Mouse (Mus musculus) kidney, postnatal 0 days (tissue): Measurements from ENCODE around the gene Hamp. TPM values are rescaled to one million over a fixed set of nuclear protein-coding genes. Genes with fewer than 3 reads are reported as not detected.
A peak's percentile ranks its signal among the peaks of the same experiment; 100 is the strongest.

Source experiments
- ATAC-seq: fragments of 200-750 bp; cut with Nextera tagmentation; replicated peaks from 2 replicates; pipeline ENCODE4 v1.8.0; 2017; ENCODE audit warnings: low read depth, moderate number of reproducible peaks, moderate TSS enrichment, moderate library complexity; ENCODE audit not compliant: low FRiP score
- DNase-seq: peaks from one replicate; pipeline ENCODE4 v3.0.0-alpha.2; 2016; ENCODE audit warnings: low spot score
- H3K27ac ChIP-seq: fragments of 300-500 bp; sonication (generic); 2 replicates; pipeline ENCODE4 v1.5.1; 2014; ENCODE audit warnings: mild to moderate bottlenecking
- H3K27me3 ChIP-seq: fragments of 300-500 bp; sonication (generic); 2 replicates; pipeline ENCODE4 v1.6.1; 2014; ENCODE audit warnings: low read length, mixed read lengths; ENCODE audit not compliant: insufficient read depth
- H3K36me3 ChIP-seq: fragments of 300-500 bp; sonication (generic); 2 replicates; pipeline ENCODE4 v1.6.1; 2014; ENCODE audit warnings: low read length, mixed read lengths; ENCODE audit not compliant: insufficient read depth
- H3K4me1 ChIP-seq: fragments of 300-500 bp; sonication (generic); replicated peaks from 2 replicates; pipeline ENCODE4 v1.6.1; 2014; ENCODE audit warnings: antibody characterized with exemption, low read length, mixed read lengths; ENCODE audit not compliant: insufficient read depth
- H3K4me2 ChIP-seq: fragments of 300-500 bp; sonication (generic); 2 replicates; pipeline ENCODE4 v1.6.1; 2014; ENCODE audit warnings: mild to moderate bottlenecking, low read length, moderate library complexity, mixed read lengths
- H3K4me3 ChIP-seq: fragments of 300-500 bp; sonication (generic); replicated peaks from 2 replicates; pipeline ENCODE4 v1.5.1; 2014; ENCODE audit warnings: low read depth, low read length
- H3K9ac ChIP-seq: fragments of 300-500 bp; sonication (generic); 2 replicates; pipeline ENCODE4 v1.6.1; 2014; ENCODE audit warnings: low read depth, low read length
- H3K9me3 ChIP-seq: fragments of 300-500 bp; sonication (generic); replicated peaks from 2 replicates; pipeline ENCODE4 v1.6.1; 2016; ENCODE audit warnings: low read length, inconsistent platforms, mixed read lengths
- CTCF ChIP-seq: IDR thresholded peaks from 2 replicates; pipeline ENCODE4 v1.5.1; 2016; ENCODE audit warnings: antibody characterized with exemption, low read depth, mild to moderate bottlenecking, moderate library complexity
- WGBS: fragments of 180-500 bp; shearing (Covaris S2); extraction: QIAGEN DNeasy Blood & Tissue Kit; methylation state at CpG from one replicate; pipeline ENCODE4 v1.1.7; 2014; 5-methylcytosine and 5-hydroxymethylcytosine counted together
- polyA plus RNA-seq: library from polyadenylated mRNA; unstranded; fragments of >200 nt; fragmentation: Nextera tagmentation; extraction: Ambion mirVana; gene quantifications from 2 replicates; pipeline ENCODE4 v1.2.1, GENCODE M21; 2015

The Hamp gene
- polyA plus RNA-seq, 1 experiment from 2014 or later, result not detected

GRCm38 (mm10) chr7:30965677-30966076 is 21.8 kb upstream of the Hamp start:
- Histone ChIP-seq H3K27me3 (no peaks in the 10 kb centered on the region), H3K4me1 (no peaks in the 10 kb centered on the region), H3K4me3 (no peak overlapping the region), H3K36me3 (no peaks in the 10 kb centered on the region), H3K9me3 (no peaks in the 10 kb centered on the region), H3K9ac (no peak overlapping the region), H3K4me2 (no peak overlapping the region), H3K27ac (no peak overlapping the region)
- WGBS, result 71% methylated on average over 14 of the region's 14 CpGs
- no peak for TF ChIP-seq CTCF
- DNase-seq (no peak), ATAC-seq (no peak)

DNA sequence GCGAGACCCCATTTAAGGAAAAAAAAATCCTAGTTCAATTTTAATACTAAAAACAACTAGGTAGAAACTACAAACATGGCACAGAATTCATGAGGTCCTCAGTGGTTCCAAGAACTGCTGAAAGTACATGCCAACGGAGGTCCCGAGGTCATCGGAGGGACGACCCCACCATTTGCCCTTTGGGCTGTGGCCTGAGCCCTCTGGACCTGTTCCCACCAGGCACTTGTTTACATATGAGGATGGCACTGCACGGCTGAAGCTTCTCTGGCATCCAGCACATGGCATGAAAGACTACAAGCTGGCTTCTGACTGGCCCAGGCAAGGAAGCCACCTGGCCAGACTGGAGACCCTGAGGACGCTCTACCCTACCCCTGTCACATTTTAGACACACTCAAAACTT is 20.5 kb upstream of the Hamp start:
- no peak overlapping the region for H3K9ac ChIP-seq
- no peak for DNase-seq
- WGBS, result 82% methylated on average over 7 of the region's 7 CpGs
- no peak for TF ChIP-seq CTCF
- H3K4me1 ChIP-seq, result no peaks in the 10 kb centered on the region
- H3K27me3 ChIP-seq, result no peaks in the 10 kb centered on the region
- H3K4me3 ChIP-seq, result no peak overlapping the region
- H3K36me3 ChIP-seq, result no peaks in the 10 kb centered on the region
- no peak for ATAC-seq
- no peak overlapping the region for H3K4me2 ChIP-seq
- H3K27ac ChIP-seq, result no peak overlapping the region
- H3K9me3 ChIP-seq, result no peaks in the 10 kb centered on the region

DNA sequence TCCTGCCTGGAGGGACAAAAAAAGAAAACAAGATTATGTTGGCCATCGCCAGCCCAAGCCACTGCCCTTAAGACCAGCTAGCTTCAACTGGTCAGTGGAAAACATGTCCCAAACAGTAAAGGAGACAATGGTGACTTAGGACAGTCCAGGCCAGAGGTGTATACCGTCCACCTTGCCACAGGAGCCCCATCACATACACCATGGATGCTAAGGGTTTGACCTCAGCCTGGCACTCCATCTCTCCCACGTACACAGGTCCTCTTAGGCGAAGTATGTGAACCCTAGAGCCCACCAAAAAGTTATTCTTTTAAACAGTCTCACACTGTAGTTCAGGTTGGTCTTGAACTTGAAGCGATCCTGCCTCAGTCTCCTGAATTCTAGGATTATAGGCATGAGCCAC is 19.0 kb upstream of the Hamp start:
- Histone ChIP-seq H3K9me3 (no peaks in the 10 kb centered on the region), H3K4me3 (no peak overlapping the region), H3K27me3 (no peaks in the 10 kb centered on the region), H3K36me3 (no peaks in the 10 kb centered on the region), H3K4me2 (no peak overlapping the region), H3K9ac (no peak overlapping the region), H3K27ac (no peak overlapping the region), H3K4me1 (0 out of 2 replicates have a peak, but pooled peaks cover 5% of the 10 kb centered on the region)
- 91% methylated on average over 5 of the region's 5 CpGs for WGBS
- DNase-seq (no peak), ATAC-seq (no peak)
- TF ChIP-seq CTCF, result no peak

DNA sequence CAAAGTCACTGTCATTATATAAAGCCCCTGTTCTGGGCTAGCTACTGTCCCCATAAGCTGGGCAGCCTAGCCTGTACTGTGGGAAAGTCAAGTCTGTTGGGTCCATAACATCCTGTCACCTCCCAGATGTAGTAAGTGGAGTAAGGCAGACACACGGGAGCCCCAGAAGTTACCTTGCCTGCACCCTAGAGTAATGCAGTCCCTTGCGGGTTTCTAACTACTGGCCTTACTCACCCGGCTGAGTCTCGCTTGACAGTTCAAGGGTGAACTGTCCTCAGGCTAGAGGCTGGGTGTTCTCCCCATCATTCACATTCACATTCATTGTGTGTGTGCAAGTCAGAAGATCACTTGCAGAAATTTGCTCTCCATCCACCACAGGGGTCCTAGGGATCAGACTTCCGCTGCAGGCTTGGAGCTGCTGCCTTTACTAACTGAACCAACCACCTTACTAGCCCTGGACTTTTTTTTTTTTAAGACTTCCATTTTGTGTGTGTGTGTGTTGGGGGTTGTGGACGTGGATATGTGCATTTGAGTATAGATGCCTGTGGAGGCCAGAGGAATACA is 16.0 kb upstream of the Hamp start:
- no peaks in the 10 kb centered on the region for H3K27me3 ChIP-seq
- no peaks in the 10 kb centered on the region for H3K9me3 ChIP-seq
- WGBS, result 89% methylated on average over 6 of the region's 6 CpGs
- H3K4me1 ChIP-seq, result peaks cover 14% of the 10 kb centered on the region; the same call in 1 of the 2 replicates
- no peak overlapping the region for H3K27ac ChIP-seq
- H3K36me3 ChIP-seq, result no peaks in the 10 kb centered on the region
- ATAC-seq (no peak), DNase-seq (no peak)
- H3K4me3 ChIP-seq, result no peak overlapping the region
- H3K9ac ChIP-seq, result no peak overlapping the region
- H3K4me2 ChIP-seq, result no peak overlapping the region
- no peak for TF ChIP-seq CTCF

DNA sequence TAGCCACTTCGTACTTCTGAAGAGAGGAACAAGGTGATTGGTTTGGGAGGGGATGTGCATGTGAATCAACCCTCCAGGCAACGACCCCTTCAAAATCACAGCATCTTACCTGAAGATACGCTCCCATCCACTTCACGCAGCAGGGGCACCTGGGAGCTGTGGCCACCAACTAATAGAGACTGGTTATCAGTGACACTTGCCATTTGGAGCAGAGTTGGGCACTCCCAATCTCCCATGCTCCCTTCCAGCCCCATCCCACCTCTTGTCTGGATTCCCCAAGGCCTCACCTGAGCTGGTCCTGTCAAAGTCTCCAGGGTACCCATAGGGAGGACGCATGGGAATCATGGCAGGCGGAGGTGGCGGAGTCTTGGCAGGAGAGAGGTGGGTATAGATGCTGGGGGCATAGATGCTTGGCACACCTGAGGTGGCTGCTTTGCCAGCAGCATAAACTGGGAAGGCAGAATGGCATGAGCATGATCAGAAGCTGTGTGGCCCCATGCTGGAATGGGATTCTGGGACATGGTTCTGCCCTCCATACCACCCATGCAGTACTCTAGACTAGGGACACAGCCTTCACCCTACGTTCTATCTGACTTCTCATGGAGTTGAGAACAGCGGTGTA is 15.1 kb upstream of the Hamp start:
- peaks cover 14% of the 10 kb centered on the region; the same call in 1 of the 2 replicates for H3K4me1 ChIP-seq
- no peaks in the 10 kb centered on the region for H3K9me3 ChIP-seq
- WGBS, result 96% methylated on average over 9 of the region's 9 CpGs
- no peak overlapping the region for H3K27ac ChIP-seq
- DNase-seq (no peak), ATAC-seq (no peak)
- TF ChIP-seq CTCF, result no peak
- H3K4me2 ChIP-seq, result no peak overlapping the region
- no peaks in the 10 kb centered on the region for H3K27me3 ChIP-seq
- H3K36me3 ChIP-seq, result peaks cover 8% of the 10 kb centered on the region
- H3K4me3 ChIP-seq, result no peak overlapping the region
- no peak overlapping the region for H3K9ac ChIP-seq

DNA sequence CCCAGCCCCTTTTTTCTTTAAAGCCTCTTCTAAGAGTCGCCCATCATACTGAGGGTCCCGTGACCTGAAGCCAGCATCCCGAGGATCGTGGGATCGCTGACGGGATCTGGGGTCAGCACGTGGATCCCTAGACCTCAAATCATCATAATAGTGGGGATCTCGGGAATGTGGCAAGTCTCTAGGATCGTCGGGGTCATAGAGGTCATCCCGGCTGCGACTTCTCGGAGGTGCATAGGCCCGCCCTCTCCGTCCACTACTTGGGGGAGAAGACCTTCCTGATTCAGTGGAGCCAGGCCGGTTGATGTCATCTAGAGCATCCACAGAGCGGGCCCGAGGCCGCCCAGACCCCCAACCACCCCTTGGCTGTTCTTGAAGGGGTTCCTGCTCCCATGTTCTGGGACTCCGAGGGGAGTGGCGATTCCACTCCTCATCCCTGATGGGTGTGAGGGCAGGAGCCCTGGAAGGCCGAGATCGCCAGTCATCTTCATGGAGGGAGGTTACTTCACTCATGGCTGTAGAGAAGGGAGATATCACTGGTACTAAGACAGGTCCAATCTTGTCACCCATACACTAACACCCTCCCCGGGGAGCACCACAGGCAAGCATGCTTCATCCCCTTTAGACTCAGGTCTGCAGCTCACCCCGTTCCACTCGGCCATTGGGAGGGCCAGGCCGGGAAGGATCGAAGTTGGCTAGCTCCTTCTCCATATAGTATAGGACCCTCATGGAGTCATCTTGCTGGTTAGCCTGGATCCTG is 14.5 kb upstream of the Hamp start:
- Histone ChIP-seq H3K27ac (peak overlapping the region; percentile 99), H3K36me3 (peaks cover 13% of the 10 kb centered on the region), H3K4me3 (peak overlapping the region; percentile 94), H3K4me1 (peaks cover 14% of the 10 kb centered on the region; the same call in 1 of the 2 replicates), H3K9ac (peak overlapping the region; percentile 99), H3K27me3 (no peaks in the 10 kb centered on the region), H3K9me3 (no peaks in the 10 kb centered on the region), H3K4me2 (peak overlapping the region; percentile 74)
- 66% methylated on average over 28 of the region's 28 CpGs for WGBS
- ATAC-seq (no peak), DNase-seq (no peak)
- no peak for TF ChIP-seq CTCF
